Mouse (Mus musculus): ENCODE data around the gene Tbrg1.

DNA sequence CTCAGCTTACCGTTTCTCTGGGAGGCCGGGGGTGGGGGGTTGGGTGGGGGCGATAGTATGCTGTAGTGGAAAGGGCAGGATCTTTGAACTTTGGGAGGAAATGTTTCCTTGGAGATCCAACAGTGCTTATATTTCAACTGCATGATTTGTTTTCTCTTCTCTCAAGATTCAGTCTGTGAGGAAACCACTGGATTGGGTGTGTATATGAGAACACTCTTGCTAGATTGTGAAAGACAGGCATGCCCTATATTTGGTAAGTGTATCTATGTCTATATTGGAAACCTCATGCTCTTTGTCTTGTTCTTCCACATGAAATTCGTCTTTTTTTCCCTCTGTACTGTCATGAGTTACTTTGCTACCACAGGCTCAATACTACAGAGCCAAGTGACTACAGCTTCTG lies 12.6 kb upstream of the Tbrg1 start:
- TF ChIP-seq TAL1 (IDR thresholded peaks at IDR 0.05; ENCODE audit: low read length): no peak
- TF ChIP-seq GATA1 (IDR thresholded peaks at IDR 0.05; ENCODE audit: low read length): no peak
